Mouse (Mus musculus): ENCODE measurements around the gene Aff1. TPM values are rescaled to one million over a fixed set of nuclear protein-coding genes. Genes with fewer than 3 reads are reported as not detected.
A peak's percentile ranks its signal among the peaks of the same experiment; 100 is the strongest.

Aff1 gene
- polyA plus RNA-seq, 1 experiment = 12.9 TPM

GRCm38 (mm10) chr5:103759489-103760424, 67.6 kb downstream of the Aff1 start:
- Histone ChIP-seq H3K4me1 (ENCODE audit: control insufficient read depth) (peaks cover 86% of the 10 kb centered on the region), H3K36me3 (ENCODE audit: control insufficient read depth) (peaks cover 87% of the 10 kb centered on the region), H3K9me3 (ENCODE audit: control insufficient read depth, low read length) (no peaks in the 10 kb centered on the region), H3K4me3 (replicated peaks) (peak overlapping the region; percentile 86), H3K27me3 (ENCODE audit: control insufficient read depth) (no peaks in the 10 kb centered on the region)
- TF ChIP-seq TAL1 (IDR thresholded peaks at IDR 0.05; ENCODE audit: low read length) (no peak), GATA1 (IDR thresholded peaks at IDR 0.05; ENCODE audit: low read length) (no peak)

GRCm38 (mm10) chr5:103760425-103761131, 68.4 kb downstream of the Aff1 start:
- TF ChIP-seq TAL1 (IDR thresholded peaks at IDR 0.05; ENCODE audit: low read length) = no peak
- TF ChIP-seq GATA1 (IDR thresholded peaks at IDR 0.05; ENCODE audit: low read length) = no peak
- H3K36me3 ChIP-seq (ENCODE audit: control insufficient read depth) = peaks cover 92% of the 10 kb centered on the region
- H3K9me3 ChIP-seq (ENCODE audit: control insufficient read depth, low read length) = peaks cover 7% of the 10 kb centered on the region
- H3K4me3 ChIP-seq (replicated peaks) = peak overlapping the region; percentile 86
- H3K27me3 ChIP-seq (ENCODE audit: control insufficient read depth) = no peaks in the 10 kb centered on the region
- H3K4me1 ChIP-seq (ENCODE audit: control insufficient read depth) = peaks cover 93% of the 10 kb centered on the region

DNA sequence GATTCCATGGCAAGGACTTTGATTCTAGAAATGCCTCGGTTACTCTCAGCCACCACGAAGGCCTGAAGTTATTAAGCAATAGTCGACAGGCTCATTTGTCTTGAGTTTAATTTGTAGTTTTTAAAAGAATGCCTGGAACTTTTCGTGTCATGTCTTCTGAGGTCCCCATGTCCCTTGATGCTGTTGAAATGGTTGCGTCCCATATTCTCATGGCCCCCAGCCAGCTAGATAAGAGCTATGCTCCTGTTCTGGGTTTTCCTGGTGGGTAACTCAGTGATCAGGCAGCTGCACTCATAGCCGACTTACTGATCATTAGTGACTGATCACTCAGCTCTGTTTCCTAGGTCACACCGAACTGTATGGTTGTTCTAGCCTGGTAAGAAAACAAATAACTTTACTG, 69.6 kb downstream of the Aff1 start:
- Histone ChIP-seq H3K4me3 (replicated peaks) (peak overlapping the region; percentile 86), H3K36me3 (ENCODE audit: control insufficient read depth) (peaks cover 92% of the 10 kb centered on the region)

DNA sequence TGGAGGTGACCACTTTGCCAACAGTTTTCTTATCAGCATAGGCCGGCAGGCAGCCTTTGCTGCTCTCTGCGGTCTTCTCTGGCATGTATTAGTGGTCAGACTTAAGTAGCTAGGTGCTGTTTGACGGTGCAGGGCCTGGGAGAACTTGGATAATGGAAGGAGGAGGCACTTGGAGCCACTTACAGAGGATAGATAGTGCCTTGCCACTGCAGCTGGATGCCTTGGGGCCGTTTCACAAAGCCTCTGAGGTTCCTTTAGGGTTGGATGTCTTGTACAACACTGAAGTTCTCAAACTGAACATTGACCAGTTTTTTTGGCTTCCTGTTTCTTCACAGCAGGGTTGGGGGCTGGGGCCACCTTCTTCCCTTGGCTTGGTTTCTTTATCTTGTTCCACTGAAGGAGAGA, 70.7 kb downstream of the Aff1 start:
- Histone ChIP-seq H3K36me3 (ENCODE audit: control insufficient read depth) (peaks cover 91% of the 10 kb centered on the region), H3K9me3 (ENCODE audit: control insufficient read depth, low read length) (peaks cover 12% of the 10 kb centered on the region), H3K4me3 (replicated peaks) (peak overlapping the region; percentile 49), H3K27me3 (ENCODE audit: control insufficient read depth) (no peaks in the 10 kb centered on the region), H3K4me1 (ENCODE audit: control insufficient read depth) (peaks cover 93% of the 10 kb centered on the region)
- TF ChIP-seq TAL1 (IDR thresholded peaks at IDR 0.05; ENCODE audit: low read length) = no peak
- peak; percentile 47; the same call in 1 of the 2 replicates for TF ChIP-seq GATA1 (IDR thresholded peaks at IDR 0.05; ENCODE audit: low read length)

More for the DNA sequence above, 69.6 kb downstream of the Aff1 start:
- Histone ChIP-seq H3K4me1 (ENCODE audit: control insufficient read depth) (peaks cover 93% of the 10 kb centered on the region), H3K9me3 (ENCODE audit: control insufficient read depth, low read length) (peaks cover 12% of the 10 kb centered on the region), H3K27me3 (ENCODE audit: control insufficient read depth) (no peaks in the 10 kb centered on the region)
- TF ChIP-seq GATA1 (IDR thresholded peaks at IDR 0.05; ENCODE audit: low read length) (no peak), TAL1 (IDR thresholded peaks at IDR 0.05; ENCODE audit: low read length) (no peak)

DNA sequence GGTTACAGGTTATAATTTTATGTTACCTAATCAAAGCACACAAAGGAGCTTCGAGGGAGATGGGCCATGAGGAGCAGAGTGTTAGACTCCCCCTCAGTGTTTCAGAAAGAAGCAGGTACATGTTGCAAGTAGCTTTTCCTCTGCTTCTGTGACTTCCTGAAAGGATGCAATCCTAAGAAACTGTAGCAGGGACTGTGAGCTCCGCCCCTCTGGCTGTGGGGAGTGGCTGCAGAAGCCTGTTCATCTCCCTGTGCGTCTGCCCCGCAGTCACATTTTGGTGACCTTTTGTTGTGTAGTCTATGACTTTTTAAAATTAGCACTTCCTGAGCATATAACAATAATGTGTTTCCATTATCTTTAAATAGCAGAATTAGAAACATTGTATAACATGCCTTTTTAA, 73.2 kb downstream of the Aff1 start:
- Histone ChIP-seq H3K4me3 (replicated peaks) (no peak overlapping the region), H3K4me1 (ENCODE audit: control insufficient read depth) (peaks cover 94% of the 10 kb centered on the region), H3K27me3 (ENCODE audit: control insufficient read depth) (no peaks in the 10 kb centered on the region), H3K9me3 (ENCODE audit: control insufficient read depth, low read length) (peaks cover 13% of the 10 kb centered on the region), H3K36me3 (ENCODE audit: control insufficient read depth) (peaks cover 94% of the 10 kb centered on the region)
- TF ChIP-seq GATA1 (IDR thresholded peaks at IDR 0.05; ENCODE audit: low read length) (no peak), TAL1 (IDR thresholded peaks at IDR 0.05; ENCODE audit: low read length) (no peak)

GRCm38 (mm10) chr5:103765758-103766431, 73.7 kb downstream of the Aff1 start:
- H3K4me3 ChIP-seq (replicated peaks) = no peak overlapping the region
- H3K4me1 ChIP-seq (ENCODE audit: control insufficient read depth) = peaks cover 94% of the 10 kb centered on the region
- H3K27me3 ChIP-seq (ENCODE audit: control insufficient read depth) = no peaks in the 10 kb centered on the region
- H3K9me3 ChIP-seq (ENCODE audit: control insufficient read depth, low read length) = peaks cover 14% of the 10 kb centered on the region
- H3K36me3 ChIP-seq (ENCODE audit: control insufficient read depth) = peaks cover 94% of the 10 kb centered on the region
- TF ChIP-seq TAL1 (IDR thresholded peaks at IDR 0.05; ENCODE audit: low read length) (no peak), GATA1 (IDR thresholded peaks at IDR 0.05; ENCODE audit: low read length) (no peak)

DNA sequence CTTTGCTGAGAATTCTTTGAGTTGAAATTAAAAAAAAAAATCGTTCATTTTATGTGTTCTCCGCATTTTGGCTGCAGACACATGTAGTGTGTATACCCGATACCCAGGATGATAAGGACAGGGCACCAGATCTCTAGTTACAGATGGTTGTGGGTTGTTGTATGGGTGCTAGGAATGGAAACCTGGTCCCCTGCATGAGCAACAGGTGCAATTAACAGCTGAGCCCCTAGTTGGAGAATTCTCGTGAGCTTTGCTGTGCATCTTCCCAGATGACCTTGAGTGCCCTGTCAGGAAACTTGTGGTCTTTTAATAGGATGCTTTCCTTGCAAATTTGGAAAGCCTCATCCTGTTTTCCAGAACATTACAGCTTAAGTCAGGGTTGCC, 74.2 kb downstream of the Aff1 start:
- no peak overlapping the region for H3K4me3 ChIP-seq (replicated peaks)
- H3K4me1 ChIP-seq (ENCODE audit: control insufficient read depth) = peaks cover 95% of the 10 kb centered on the region
- peaks cover 14% of the 10 kb centered on the region for H3K9me3 ChIP-seq (ENCODE audit: control insufficient read depth, low read length)
- TF ChIP-seq GATA1 (IDR thresholded peaks at IDR 0.05; ENCODE audit: low read length) = no peak
- TF ChIP-seq TAL1 (IDR thresholded peaks at IDR 0.05; ENCODE audit: low read length) = no peak
- H3K27me3 ChIP-seq (ENCODE audit: control insufficient read depth) = no peaks in the 10 kb centered on the region
- peaks cover 96% of the 10 kb centered on the region for H3K36me3 ChIP-seq (ENCODE audit: control insufficient read depth)

DNA sequence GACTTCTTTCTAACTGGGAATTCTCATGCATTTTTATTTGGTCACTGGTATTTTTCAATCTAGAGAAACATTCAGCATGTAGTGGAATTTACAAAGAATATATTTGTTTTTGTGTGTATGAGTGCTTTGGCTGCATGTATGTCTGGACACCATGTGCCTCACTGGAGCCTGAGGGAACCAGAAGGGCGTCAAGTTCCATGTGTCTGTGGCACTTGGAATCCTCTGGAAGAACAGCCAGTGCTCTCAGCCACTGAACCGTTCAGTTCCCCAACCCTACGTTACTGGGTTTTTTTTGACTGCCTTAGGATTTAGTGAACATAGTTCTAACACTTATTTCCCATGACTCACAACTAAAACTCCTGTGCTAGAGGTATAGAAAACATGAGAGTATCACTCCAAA, 76.8 kb downstream of the Aff1 start:
- Histone ChIP-seq H3K36me3 (ENCODE audit: control insufficient read depth) (peaks cover 93% of the 10 kb centered on the region), H3K4me3 (replicated peaks) (peak overlapping the region; percentile 48)

More for the DNA sequence above, 76.8 kb downstream of the Aff1 start:
- TF ChIP-seq GATA1 (IDR thresholded peaks at IDR 0.05; ENCODE audit: low read length) = no peak
- no peak for TF ChIP-seq TAL1 (IDR thresholded peaks at IDR 0.05; ENCODE audit: low read length)
- peaks cover 14% of the 10 kb centered on the region for H3K9me3 ChIP-seq (ENCODE audit: control insufficient read depth, low read length)
- H3K4me1 ChIP-seq (ENCODE audit: control insufficient read depth) = peaks cover 95% of the 10 kb centered on the region
- H3K27me3 ChIP-seq (ENCODE audit: control insufficient read depth) = no peaks in the 10 kb centered on the region
